Mouse (Mus musculus) left cerebral cortex, postnatal 10 days (tissue): Measurements from ENCODE around the gene Apoc4. TPM values are rescaled to one million over a fixed set of nuclear protein-coding genes. Genes with fewer than 3 reads are reported as not detected.
"Not testable (repeated sequence)": the region's sequence is repeated elsewhere in the genome, so short reads cannot be mapped to it uniquely, and the experiment has no call there.

ENCODE experiments used
- DNase-seq, 2 experiments: peaks; one replicate each; pipeline ENCODE4 v3.0.0; 2021 to 2022; ENCODE audit warnings: low spot score in 2 of 2, mixed read lengths in 1 of 2; ENCODE audit errors: extremely low spot score in 1 of 2
- intact Hi-C: fragments of 180-260 bp; cut with DNase I; formaldehyde crosslinking; loops from one replicate; pipeline ENCODE4 v1.15.1; 2025
- total RNA-seq, 2 experiments: library from RNA; stranded (reverse); gene quantifications; 2 replicates each; pipeline ENCODE4 v1.2.3; 2021

Apoc4 gene
- total RNA-seq, 2 experiments from 2014 or later = not detected

- intact Hi-C loops, DNase-seq: not testable (repeated sequence)
These were observed 5.8 kb upstream of the Apoc4 start for GRCm38 (mm10) chr7:19686927-19687583.

- DNase-seq = no peak
- intact Hi-C loops = no loop called here
These were observed 5.2 kb upstream of the Apoc4 start for GRCm38 (mm10) chr7:19686521-19686920.

- intact Hi-C loops = no loop called here
- DNase-seq = no peak
These were observed 4.1 kb upstream of the Apoc4 start for GRCm38 (mm10) chr7:19685374-19685773.

- intact Hi-C loops = no loop called here
- no peak for DNase-seq
These were observed 2.5 kb upstream of the Apoc4 start for GRCm38 (mm10) chr7:19683771-19684201.

- no peak for DNase-seq
- intact Hi-C loops = no loop called here
These were observed 1.7 kb upstream of the Apoc4 start for GRCm38 (mm10) chr7:19682979-19683378.

- intact Hi-C loops = no loop called here
- DNase-seq = no peak
These were observed 577 bp downstream of the Apoc4 start for GRCm38 (mm10) chr7:19680702-19681101.

- intact Hi-C loops = no loop called here
- no peak for DNase-seq
These were observed 2.4 kb downstream of the Apoc4 start for GRCm38 (mm10) chr7:19678901-19679300.

- no peak for DNase-seq
- intact Hi-C loops = no loop called here
These were observed 3.4 kb downstream of the Apoc4 start, which contains the start of gene Apoc2 for GRCm38 (mm10) chr7:19677872-19678271. TSS of gene Apoc2 (minus strand) at chr7:19677941.

- intact Hi-C loops = no loop called here
- no peak for DNase-seq
These were observed 4.6 kb downstream of the Apoc4 start for GRCm38 (mm10) chr7:19676662-19677061.

- no peak for DNase-seq
- intact Hi-C loops = no loop called here
These were observed 5.5 kb downstream of the Apoc4 start for GRCm38 (mm10) chr7:19675824-19676223.

GRCm38 (mm10) chr7:19673083-19673699 lies 8.1 kb downstream of the Apoc4 start:
- DNase-seq = no peak
- intact Hi-C loops = no loop called here

GRCm38 (mm10) chr7:19671511-19671910 lies 9.8 kb downstream of the Apoc4 start:
- no peak for DNase-seq
- intact Hi-C loops = no loop called here

GRCm38 (mm10) chr7:19668947-19669721 lies 12.1 kb downstream of the Apoc4 start:
- intact Hi-C loops = loop anchor here (2.0 kb wide), 1 partner anchor 32 kb away; no protein-coding TSS in a partner anchor
- DNase-seq = peak; percentile 94

GRCm38 (mm10) chr7:19667434-19667833 lies 13.8 kb downstream of the Apoc4 start:
- intact Hi-C loops = no loop called here

GRCm38 (mm10) chr7:19666750-19667149 lies 14.5 kb downstream of the Apoc4 start:
- no peak for DNase-seq
- intact Hi-C loops = no loop called here

More at GRCm38 (mm10) chr7:19667434-19667833, 13.8 kb downstream of the Apoc4 start:
- no peak for DNase-seq

- DNase-seq = peak; percentile 96 to 98
- intact Hi-C loops = no loop called here
These were observed 16.1 kb downstream of the Apoc4 start, which contains the start of gene Clptm1 for GRCm38 (mm10) chr7:19664955-19665841. TSS of gene Clptm1 (minus strand) at chr7:19665033.

GRCm38 (mm10) chr7:19664455-19664954 lies 16.8 kb downstream of the Apoc4 start:
- DNase-seq = peak in 1 of 2 experiments; percentile 23
- intact Hi-C loops = no loop called here

- intact Hi-C loops = no loop called here
- DNase-seq = no peak
These were observed 17.3 kb downstream of the Apoc4 start for GRCm38 (mm10) chr7:19663940-19664339.
